Mouse (Mus musculus) hindbrain, embryonic 14.5 days (tissue): ENCODE measurements around the gene Cox11. TPM values are rescaled to one million over a fixed set of nuclear protein-coding genes. Genes with fewer than 3 reads are reported as not detected.

Experiments
- ATAC-seq: fragments of 200-750 bp; cut with Nextera tagmentation; 2 replicates; pipeline ENCODE4 v1.8.0; 2017; ENCODE audit warnings: moderate number of reproducible peaks, mild to moderate bottlenecking, moderate TSS enrichment, moderate library complexity; ENCODE audit not compliant: low FRiP score
- DNase-seq: peaks from one replicate; pipeline ENCODE4 v3.0.0-alpha.2; 2015; ENCODE audit warnings: low spot score
- H3K27ac ChIP-seq: fragments of 300-500 bp; sonication (generic); 2 replicates; pipeline ENCODE4 v1.5.1; 2014; ENCODE audit warnings: mild to moderate bottlenecking, moderate library complexity
- H3K27me3 ChIP-seq: fragments of 300-500 bp; sonication (generic); 2 replicates; pipeline ENCODE4 v1.6.1; 2014; ENCODE audit warnings: mild to moderate bottlenecking, low read length, mixed read lengths; ENCODE audit not compliant: control insufficient read depth, insufficient read depth
- H3K36me3 ChIP-seq: fragments of 300-500 bp; sonication (generic); replicated peaks from 2 replicates; pipeline ENCODE4 v1.6.1; 2014; ENCODE audit not compliant: control insufficient read depth, insufficient read depth
- H3K4me1 ChIP-seq: fragments of 300-500 bp; sonication (generic); replicated peaks from 2 replicates; pipeline ENCODE4 v1.6.1; 2014; ENCODE audit warnings: antibody characterized with exemption, low read length, mixed read lengths; ENCODE audit not compliant: control insufficient read depth, insufficient read depth
- H3K4me2 ChIP-seq: fragments of 300-500 bp; sonication (generic); replicated peaks from 2 replicates; pipeline ENCODE4 v1.6.1; 2014; ENCODE audit warnings: mild to moderate bottlenecking, moderate library complexity
- H3K4me3 ChIP-seq: fragments of 300-500 bp; sonication (generic); replicated peaks from 2 replicates; pipeline ENCODE4 v1.5.1; 2014; ENCODE audit warnings: mild to moderate bottlenecking, low read length
- H3K9ac ChIP-seq: fragments of 300-500 bp; sonication (generic); 2 replicates; pipeline ENCODE4 v1.6.1; 2014
- H3K9me3 ChIP-seq: fragments of 300-500 bp; sonication (generic); 2 replicates; pipeline ENCODE4 v1.6.1; 2016; ENCODE audit warnings: low read length; ENCODE audit not compliant: control insufficient read depth
- WGBS: fragments of 180-500 bp; shearing (Covaris S2); extraction: QIAGEN DNeasy Blood & Tissue Kit; methylation state at CpG from one replicate; pipeline ENCODE4 v1.1.7; 2014; 5-methylcytosine and 5-hydroxymethylcytosine counted together
- polyA plus RNA-seq: library from polyadenylated mRNA; unstranded; fragments of >200 nt; fragmentation: Nextera tagmentation; extraction: Ambion mirVana; gene quantifications from 2 replicates; pipeline ENCODE4 v1.2.1, GENCODE M21; 2014

Gene Cox11
- polyA plus RNA-seq, result 28.4 and 31.5 TPM in 2 replicates

GRCm38 (mm10) chr11:90637440-90638311 lies at the start of gene Cox11, which contains the start of gene Stxbp4:
TSS of gene Cox11 (plus strand) at chr11:90638173.
TSS of gene Stxbp4 (minus strand) at chr11:90638084.
- WGBS, result under 1% methylated on average over 48 of the region's 48 CpGs
- H3K27me3 ChIP-seq, result no peaks in the 10 kb centered on the region
- ATAC-seq, result peak; percentile 96
- no peaks in the 10 kb centered on the region for H3K9me3 ChIP-seq
- H3K27ac ChIP-seq, result peak within 1 kb of the TSS; percentile 94
- peak within 1 kb of the TSS; percentile 94 for H3K9ac ChIP-seq
- H3K36me3 ChIP-seq, result peaks cover 17% of the 10 kb centered on the region
- H3K4me2 ChIP-seq, result peak within 1 kb of the TSS; percentile 59
- peak within 1 kb of the TSS; percentile 86 for H3K4me3 ChIP-seq
- DNase-seq, result peak; percentile 98
- H3K4me1 ChIP-seq, result peaks cover 18% of the 10 kb centered on the region

GRCm38 (mm10) chr11:90590996-90591395 lies 47.0 kb upstream of the Cox11 start:
- Histone ChIP-seq H3K9me3 (0 out of 2 replicates have a peak, but pooled peaks cover 5% of the 10 kb centered on the region), H3K27me3 (no peaks in the 10 kb centered on the region), H3K4me3 (no peak overlapping the region), H3K27ac (no peak overlapping the region), H3K4me1 (no peaks in the 10 kb centered on the region), H3K4me2 (no peak overlapping the region), H3K36me3 (peaks cover 16% of the 10 kb centered on the region), H3K9ac (no peak overlapping the region)
- no peak for DNase-seq
- WGBS, result 80% methylated on average over 1 of the region's 1 CpGs
- ATAC-seq, result no peak

- WGBS, result 83% methylated on average over 1 of the region's 1 CpGs
- ATAC-seq, result no peak
Measured at GRCm38 (mm10) chr11:90595826-90596225, 42.1 kb upstream of the Cox11 start.

GRCm38 (mm10) chr11:90603066-90603465 lies 34.9 kb upstream of the Cox11 start:
- no peak overlapping the region for H3K9ac ChIP-seq
- H3K27me3 ChIP-seq, result no peaks in the 10 kb centered on the region
- H3K27ac ChIP-seq, result no peak overlapping the region

More at GRCm38 (mm10) chr11:90595826-90596225, 42.1 kb upstream of the Cox11 start:
- Histone ChIP-seq H3K9ac (no peak overlapping the region), H3K4me2 (no peak overlapping the region), H3K27me3 (no peaks in the 10 kb centered on the region), H3K4me3 (no peak overlapping the region), H3K27ac (no peak overlapping the region), H3K9me3 (0 out of 2 replicates have a peak, but pooled peaks cover 5% of the 10 kb centered on the region), H3K36me3 (peaks cover 27% of the 10 kb centered on the region), H3K4me1 (no peaks in the 10 kb centered on the region)
- DNase-seq, result no peak

GRCm38 (mm10) chr11:90612118-90612517 lies 25.9 kb upstream of the Cox11 start:
- no peak overlapping the region for H3K27ac ChIP-seq
- H3K9me3 ChIP-seq, result no peaks in the 10 kb centered on the region
- H3K27me3 ChIP-seq, result no peaks in the 10 kb centered on the region
- DNase-seq, result no peak
- ATAC-seq, result no peak
- H3K4me3 ChIP-seq, result no peak overlapping the region
- no peak overlapping the region for H3K4me2 ChIP-seq
- no peak overlapping the region for H3K9ac ChIP-seq
- H3K36me3 ChIP-seq, result peaks cover 4% of the 10 kb centered on the region; the same call in 1 of the 2 replicates
- H3K4me1 ChIP-seq, result no peaks in the 10 kb centered on the region

More at GRCm38 (mm10) chr11:90603066-90603465, 34.9 kb upstream of the Cox11 start:
- no peak for ATAC-seq
- DNase-seq, result no peak
- no peaks in the 10 kb centered on the region for H3K9me3 ChIP-seq
- peaks cover 35% of the 10 kb centered on the region for H3K36me3 ChIP-seq
- H3K4me1 ChIP-seq, result no peaks in the 10 kb centered on the region
- no peak overlapping the region for H3K4me3 ChIP-seq
- H3K4me2 ChIP-seq, result no peak overlapping the region
- WGBS, result 94% methylated on average over 2 of the region's 2 CpGs

- DNase-seq, result no peak
- Histone ChIP-seq H3K9ac (no peak overlapping the region), H3K36me3 (0 out of 2 replicates have a peak, but pooled peaks cover 10% of the 10 kb centered on the region), H3K4me2 (no peak overlapping the region), H3K27me3 (no peaks in the 10 kb centered on the region), H3K9me3 (no peaks in the 10 kb centered on the region), H3K4me1 (no peaks in the 10 kb centered on the region), H3K4me3 (no peak overlapping the region), H3K27ac (no peak overlapping the region)
- 93% methylated on average over 6 of the region's 6 CpGs for WGBS
- no peak for ATAC-seq
Measured at GRCm38 (mm10) chr11:90614743-90615142, 23.2 kb upstream of the Cox11 start.

- Histone ChIP-seq H3K9ac (no peak overlapping the region), H3K36me3 (peaks cover 14% of the 10 kb centered on the region), H3K4me3 (no peak overlapping the region), H3K9me3 (no peaks in the 10 kb centered on the region), H3K4me1 (no peaks in the 10 kb centered on the region), H3K4me2 (no peak overlapping the region), H3K27me3 (no peaks in the 10 kb centered on the region), H3K27ac (no peak overlapping the region)
- DNase-seq, result peak; percentile 72
- ATAC-seq, result no peak
Measured at GRCm38 (mm10) chr11:90616431-90616830, 21.5 kb upstream of the Cox11 start.

- ATAC-seq, result peak; percentile 43; the same call in 1 of the 2 replicates
- Histone ChIP-seq H3K27ac (no peak overlapping the region), H3K9me3 (no peaks in the 10 kb centered on the region), H3K4me3 (no peak overlapping the region), H3K4me1 (0 out of 2 replicates have a peak, but pooled peaks cover 5% of the 10 kb centered on the region), H3K4me2 (no peak overlapping the region), H3K9ac (no peak overlapping the region), H3K36me3 (peaks cover 14% of the 10 kb centered on the region), H3K27me3 (no peaks in the 10 kb centered on the region)
- WGBS, result 76% methylated on average over 12 of the region's 12 CpGs
- DNase-seq, result no peak
Measured at GRCm38 (mm10) chr11:90622044-90622443, 15.9 kb upstream of the Cox11 start.

- Histone ChIP-seq H3K27ac (no peak overlapping the region), H3K36me3 (peaks cover 14% of the 10 kb centered on the region), H3K4me2 (no peak overlapping the region), H3K9ac (no peak overlapping the region), H3K9me3 (no peaks in the 10 kb centered on the region), H3K4me1 (0 out of 2 replicates have a peak, but pooled peaks cover 5% of the 10 kb centered on the region), H3K4me3 (no peak overlapping the region), H3K27me3 (no peaks in the 10 kb centered on the region)
- 90% methylated on average over 7 of the region's 7 CpGs for WGBS
- ATAC-seq (peak; percentile 8; the same call in 1 of the 2 replicates), DNase-seq (no peak)
Measured at GRCm38 (mm10) chr11:90622500-90622899, 15.5 kb upstream of the Cox11 start.
